Mouse (Mus musculus): ENCODE data around the gene Gm20388. TPM values are rescaled to one million over a fixed set of nuclear protein-coding genes. Genes with fewer than 3 reads are reported as not detected.
A peak's percentile ranks its signal among the peaks of the same experiment; 100 is the strongest.

The Gm20388 gene
- polyA plus RNA-seq, 1 experiment from 2014 or later = not detected

GRCm38 (mm10) chr8:124125241-124125640 is 4214.6 kb downstream of the Gm20388 start:
- Histone ChIP-seq H3K36me3 (no peaks in the 10 kb centered on the region), H3K27me3 (no peaks in the 10 kb centered on the region), H3K4me1 (no peaks in the 10 kb centered on the region), H3K4me3 (no peak overlapping the region), H3K9ac (replicated peaks) (no peak overlapping the region), H3K9me3 (peaks cover 3% of the 10 kb centered on the region; the same call in 1 of the 2 replicates), H3K4me2 (replicated peaks) (no peak overlapping the region), H3K27ac (replicated peaks) (no peak overlapping the region)
- 97% methylated on average over 20 of the region's 20 CpGs for WGBS
- no peak for ATAC-seq (replicated peaks)

- no peaks in the 10 kb centered on the region for H3K36me3 ChIP-seq
- H3K4me3 ChIP-seq = no peak overlapping the region
- peaks cover 29% of the 10 kb centered on the region for H3K4me1 ChIP-seq
- H3K27me3 ChIP-seq = 0 out of 2 replicates have a peak, but pooled peaks cover 4% of the 10 kb centered on the region
- H3K4me2 ChIP-seq (replicated peaks) = no peak overlapping the region
- ATAC-seq (replicated peaks) = peak; percentile 67
- H3K9me3 ChIP-seq = no peaks in the 10 kb centered on the region
- H3K27ac ChIP-seq (replicated peaks) = peak overlapping the region; percentile 38; the same call in 1 of the 2 replicates
- WGBS = 64% methylated on average over 5 of the region's 5 CpGs
- no peak overlapping the region for H3K9ac ChIP-seq (replicated peaks)
These were observed 4226.6 kb downstream of the Gm20388 start for GRCm38 (mm10) chr8:124137261-124137660.

GRCm38 (mm10) chr8:124140211-124140790 is 4229.7 kb downstream of the Gm20388 start:
- peaks cover 45% of the 10 kb centered on the region for H3K4me1 ChIP-seq
- H3K9ac ChIP-seq (replicated peaks) = no peak overlapping the region
- H3K27me3 ChIP-seq = 0 out of 2 replicates have a peak, but pooled peaks cover 4% of the 10 kb centered on the region
- ATAC-seq (replicated peaks) = no peak
- no peak overlapping the region for H3K4me3 ChIP-seq
- no peaks in the 10 kb centered on the region for H3K9me3 ChIP-seq
- WGBS = 37% methylated on average over 11 of the region's 11 CpGs
- no peaks in the 10 kb centered on the region for H3K36me3 ChIP-seq
- peak overlapping the region; percentile 87 for H3K27ac ChIP-seq (replicated peaks)
- H3K4me2 ChIP-seq (replicated peaks) = no peak overlapping the region; the same call in 1 of the 2 replicates

GRCm38 (mm10) chr8:124140868-124141431 is 4230.3 kb downstream of the Gm20388 start:
- ATAC-seq (replicated peaks) = peak; percentile 55; the same call in 1 of the 2 replicates
- H3K9ac ChIP-seq (replicated peaks) = no peak overlapping the region
- H3K27me3 ChIP-seq = 0 out of 2 replicates have a peak, but pooled peaks cover 4% of the 10 kb centered on the region
- WGBS = 3% methylated on average over 20 of the region's 20 CpGs
- peak overlapping the region; percentile 87 for H3K27ac ChIP-seq (replicated peaks)
- no peak overlapping the region for H3K4me3 ChIP-seq
- no peaks in the 10 kb centered on the region for H3K9me3 ChIP-seq
- no peaks in the 10 kb centered on the region for H3K36me3 ChIP-seq
- H3K4me2 ChIP-seq (replicated peaks) = peak overlapping the region; percentile 5
- H3K4me1 ChIP-seq = peaks cover 45% of the 10 kb centered on the region

GRCm38 (mm10) chr8:124141681-124142391 is 4231.2 kb downstream of the Gm20388 start:
- Histone ChIP-seq H3K4me1 (peaks cover 45% of the 10 kb centered on the region), H3K27me3 (0 out of 2 replicates have a peak, but pooled peaks cover 4% of the 10 kb centered on the region), H3K9ac (replicated peaks) (no peak overlapping the region), H3K36me3 (no peaks in the 10 kb centered on the region), H3K4me2 (replicated peaks) (no peak overlapping the region), H3K4me3 (no peak overlapping the region), H3K9me3 (no peaks in the 10 kb centered on the region), H3K27ac (replicated peaks) (peak overlapping the region; percentile 87)
- no peak for ATAC-seq (replicated peaks)
- 37% methylated on average over 9 of the region's 9 CpGs for WGBS

DNA sequence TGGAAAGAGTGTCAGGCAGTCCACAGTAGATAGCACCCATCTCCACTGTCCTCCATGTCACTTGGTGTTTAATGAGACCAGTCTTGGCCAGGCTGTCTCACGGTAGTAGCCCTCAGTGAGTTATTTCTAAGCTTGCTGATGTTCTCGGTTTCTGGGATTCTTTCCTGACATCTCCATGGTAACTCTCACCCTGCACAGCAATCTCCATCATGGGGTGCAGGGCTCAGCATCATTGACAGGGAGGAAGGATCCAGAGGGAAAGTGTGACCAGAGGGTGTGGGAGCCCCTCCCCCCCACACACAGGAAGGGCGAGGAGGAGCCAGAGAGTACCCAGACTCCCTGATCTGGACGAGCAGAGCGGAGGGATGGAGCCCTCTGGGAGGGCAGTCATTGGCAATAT is 4232.4 kb downstream of the Gm20388 start:
- ATAC-seq (replicated peaks) = no peak
- 0 out of 2 replicates have a peak, but pooled peaks cover 4% of the 10 kb centered on the region for H3K27me3 ChIP-seq

DNA sequence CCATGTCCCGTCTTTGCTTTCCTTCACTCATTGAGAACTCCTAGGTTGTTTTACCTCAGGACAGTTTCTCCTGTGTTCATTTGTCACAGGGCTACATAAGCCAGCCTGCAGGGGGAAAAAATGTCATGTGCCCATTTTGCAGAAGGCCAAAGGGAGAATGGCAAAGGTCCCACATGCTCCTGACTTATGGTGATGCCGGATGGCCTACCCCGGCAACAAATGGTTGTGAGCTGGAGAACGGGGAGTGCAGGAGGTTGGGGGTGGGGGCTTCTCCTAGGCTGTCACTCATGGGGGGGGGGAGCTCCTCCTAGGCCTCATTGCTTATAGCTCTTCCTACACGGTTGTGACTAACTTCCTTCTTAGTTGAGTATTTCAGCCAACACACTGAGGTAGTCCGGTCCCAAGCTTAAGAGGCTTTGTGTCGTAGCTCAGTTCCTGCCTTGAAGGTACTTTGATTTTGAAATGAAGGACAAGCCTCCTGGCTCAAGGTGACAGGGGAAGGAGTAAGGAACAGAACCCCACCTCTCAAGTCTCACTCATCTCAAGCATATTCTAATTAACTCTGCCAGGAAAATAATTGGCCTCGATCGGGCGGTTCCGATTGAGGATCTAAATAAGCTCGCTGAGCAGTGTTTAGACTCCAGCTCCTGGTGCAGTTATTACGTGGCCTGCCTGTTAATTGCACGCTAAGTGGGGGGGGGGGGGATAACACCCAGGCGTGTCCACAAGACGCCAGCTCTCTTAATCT is 4233.4 kb downstream of the Gm20388 start:
- 36% methylated on average over 16 of the region's 16 CpGs for WGBS
- Histone ChIP-seq H3K36me3 (no peaks in the 10 kb centered on the region), H3K9ac (replicated peaks) (no peak overlapping the region), H3K4me2 (replicated peaks) (no peak overlapping the region), H3K4me3 (no peak overlapping the region), H3K4me1 (peaks cover 40% of the 10 kb centered on the region), H3K27ac (replicated peaks) (no peak overlapping the region), H3K9me3 (no peaks in the 10 kb centered on the region), H3K27me3 (no peaks in the 10 kb centered on the region)
- ATAC-seq (replicated peaks) = peak; percentile 21; the same call in 1 of the 2 replicates

More for the DNA sequence above, 4232.4 kb downstream of the Gm20388 start:
- no peaks in the 10 kb centered on the region for H3K9me3 ChIP-seq
- H3K36me3 ChIP-seq = no peaks in the 10 kb centered on the region
- peaks cover 40% of the 10 kb centered on the region for H3K4me1 ChIP-seq
- 52% methylated on average over 5 of the region's 5 CpGs for WGBS
- H3K4me2 ChIP-seq (replicated peaks) = no peak overlapping the region
- no peak overlapping the region for H3K27ac ChIP-seq (replicated peaks)
- H3K9ac ChIP-seq (replicated peaks) = no peak overlapping the region
- H3K4me3 ChIP-seq = no peak overlapping the region

- WGBS = 36% methylated on average over 12 of the region's 12 CpGs
- H3K9me3 ChIP-seq = no peaks in the 10 kb centered on the region
- H3K4me1 ChIP-seq = peaks cover 40% of the 10 kb centered on the region
- no peak overlapping the region for H3K27ac ChIP-seq (replicated peaks)
- H3K36me3 ChIP-seq = no peaks in the 10 kb centered on the region
- H3K4me3 ChIP-seq = no peak overlapping the region
- H3K27me3 ChIP-seq = no peaks in the 10 kb centered on the region
- ATAC-seq (replicated peaks) = no peak
- no peak overlapping the region for H3K9ac ChIP-seq (replicated peaks)
- H3K4me2 ChIP-seq (replicated peaks) = no peak overlapping the region
These were observed 4234.0 kb downstream of the Gm20388 start for GRCm38 (mm10) chr8:124144619-124144980.

DNA sequence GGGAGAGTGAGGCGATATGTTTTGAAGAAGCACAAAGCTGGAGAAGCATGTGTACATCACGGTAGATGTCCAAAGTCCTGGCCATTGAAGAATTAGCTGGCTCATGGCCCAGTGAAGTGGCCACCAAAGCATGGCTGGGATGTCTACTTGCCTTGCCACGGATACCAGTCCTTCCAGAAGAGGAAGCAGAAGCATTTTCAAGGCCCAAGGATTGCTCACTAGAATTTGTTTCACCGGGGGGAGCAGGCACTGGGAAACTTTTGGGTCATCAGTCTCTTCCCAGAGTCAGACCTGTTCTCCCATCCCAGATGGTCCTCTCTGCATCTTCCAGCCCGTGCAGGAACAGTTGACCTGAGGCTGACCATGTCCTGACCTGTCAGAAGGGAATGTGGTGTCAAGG is 4235.6 kb downstream of the Gm20388 start:
- Histone ChIP-seq H3K4me3 (no peak overlapping the region), H3K9me3 (no peaks in the 10 kb centered on the region), H3K36me3 (no peaks in the 10 kb centered on the region), H3K27me3 (no peaks in the 10 kb centered on the region), H3K4me1 (peaks cover 26% of the 10 kb centered on the region), H3K27ac (replicated peaks) (no peak overlapping the region), H3K9ac (replicated peaks) (no peak overlapping the region), H3K4me2 (replicated peaks) (no peak overlapping the region)
- ATAC-seq (replicated peaks) = no peak
- WGBS = 90% methylated on average over 5 of the region's 5 CpGs

DNA sequence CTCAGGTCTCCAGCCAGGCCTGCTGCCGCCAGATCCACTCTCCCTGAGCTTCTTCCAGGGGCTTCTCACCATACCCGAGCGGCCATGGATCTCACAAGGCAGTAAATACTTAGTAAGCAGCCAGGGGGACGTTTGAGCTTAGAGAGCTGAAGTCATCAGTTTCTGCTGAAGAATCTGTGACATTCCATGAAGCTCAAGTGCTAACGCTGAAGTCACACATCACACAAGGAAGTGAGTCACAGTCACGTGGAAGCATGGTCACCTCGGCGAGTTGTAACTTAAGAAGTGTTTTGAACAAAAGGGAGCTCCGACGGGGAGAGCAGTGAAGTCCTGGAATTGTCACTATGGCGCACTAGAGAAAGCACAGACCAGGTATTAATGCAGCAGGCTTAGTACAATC is 4239.4 kb downstream of the Gm20388 start:
- WGBS = 84% methylated on average over 11 of the region's 11 CpGs
- Histone ChIP-seq H3K4me3 (no peak overlapping the region), H3K36me3 (no peaks in the 10 kb centered on the region), H3K4me1 (no peaks in the 10 kb centered on the region), H3K9me3 (no peaks in the 10 kb centered on the region), H3K27ac (replicated peaks) (no peak overlapping the region), H3K4me2 (replicated peaks) (no peak overlapping the region), H3K9ac (replicated peaks) (no peak overlapping the region), H3K27me3 (no peaks in the 10 kb centered on the region)
- ATAC-seq (replicated peaks) = no peak

GRCm38 (mm10) chr8:124150536-124150935 is 4239.9 kb downstream of the Gm20388 start:
- 91% methylated on average over 5 of the region's 5 CpGs for WGBS
- Histone ChIP-seq H3K9me3 (no peaks in the 10 kb centered on the region), H3K27ac (replicated peaks) (no peak overlapping the region), H3K4me2 (replicated peaks) (no peak overlapping the region), H3K27me3 (no peaks in the 10 kb centered on the region), H3K36me3 (no peaks in the 10 kb centered on the region), H3K9ac (replicated peaks) (no peak overlapping the region), H3K4me3 (no peak overlapping the region), H3K4me1 (no peaks in the 10 kb centered on the region)
- no peak for ATAC-seq (replicated peaks)

DNA sequence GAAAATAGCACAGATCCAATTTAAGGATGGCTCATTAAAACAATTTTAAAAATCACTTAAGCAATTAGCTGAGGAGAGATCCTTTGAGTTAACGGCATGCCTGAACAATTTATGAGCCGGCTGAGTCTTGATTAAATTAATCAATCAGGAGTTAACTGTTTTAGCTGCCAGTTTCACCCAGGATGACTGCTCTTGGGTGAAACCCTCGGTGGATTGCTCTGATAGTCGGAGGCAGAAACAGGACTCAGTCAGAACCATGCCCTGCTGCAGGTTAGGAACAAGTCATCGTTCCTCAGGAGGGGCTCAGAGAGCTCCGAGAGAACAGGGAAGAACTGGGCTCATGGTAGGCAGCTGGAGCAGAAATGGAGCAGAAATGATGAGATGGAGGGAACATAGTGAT is 4241.2 kb downstream of the Gm20388 start:
- Histone ChIP-seq H3K9ac (replicated peaks) (no peak overlapping the region), H3K4me1 (no peaks in the 10 kb centered on the region), H3K36me3 (no peaks in the 10 kb centered on the region), H3K27ac (replicated peaks) (no peak overlapping the region), H3K9me3 (no peaks in the 10 kb centered on the region), H3K4me2 (replicated peaks) (no peak overlapping the region), H3K27me3 (no peaks in the 10 kb centered on the region), H3K4me3 (no peak overlapping the region)
- ATAC-seq (replicated peaks) = no peak
- WGBS = 60% methylated on average over 6 of the region's 6 CpGs

All from forebrain, embryonic 15.5 days (tissue).